Mouse (Mus musculus) C2C12 (cell line): Measurements from ENCODE around the gene Inafm1. TPM values are rescaled to one million over a fixed set of nuclear protein-coding genes. Genes with fewer than 3 reads are reported as not detected.

Experiments used
- H3K27me3 ChIP-seq: one replicate; pipeline ENCODE4 v1.6.1; 2011; ENCODE audit not compliant: control insufficient read depth, insufficient read depth, insufficient read length
- H3K36me3 ChIP-seq: one replicate; pipeline ENCODE4 v1.6.1; 2011; ENCODE audit not compliant: control insufficient read depth, insufficient read depth
- H3K4me3 ChIP-seq: one replicate; pipeline ENCODE4 v1.5.1; 2011; ENCODE audit warnings: mild to moderate bottlenecking, control low read depth; ENCODE audit not compliant: poor library complexity, insufficient read depth, severe bottlenecking
- H3K79me2 ChIP-seq: one replicate; pipeline ENCODE4 v1.6.1; 2011; ENCODE audit not compliant: control insufficient read depth, insufficient read depth
- H3K79me3 ChIP-seq: one replicate; pipeline ENCODE4 v1.6.1; 2011; ENCODE audit warnings: low read depth, control low read depth
- H3ac ChIP-seq: one replicate; pipeline ENCODE3; 2011; ENCODE audit warnings: low read depth; ENCODE audit not compliant: control insufficient read depth, insufficient read length
- CEBPB ChIP-seq: IDR thresholded peaks from one replicate; pipeline ENCODE4 v1.6.1; 2011; ENCODE audit warnings: low read depth, mild to moderate bottlenecking, control low read depth, moderate library complexity
- CTCF ChIP-seq: IDR thresholded peaks from one replicate; pipeline ENCODE4 v1.5.1; 2011; ENCODE audit not compliant: control insufficient read depth, insufficient read depth, insufficient read length
- FOSL1 ChIP-seq: IDR thresholded peaks from one replicate; pipeline ENCODE4 v1.8.0; 2011; ENCODE audit warnings: mild to moderate bottlenecking, low read length; ENCODE audit not compliant: poor library complexity, insufficient read depth, severe bottlenecking
- MAX ChIP-seq: IDR thresholded peaks from one replicate; pipeline ENCODE4 v1.6.1; 2011; ENCODE audit warnings: mild to moderate bottlenecking, control low read depth
- MYOD1 ChIP-seq: IDR thresholded peaks from one replicate; pipeline ENCODE4 v1.6.1; 2011; ENCODE audit warnings: low read depth; ENCODE audit not compliant: control insufficient read depth, insufficient read length
- MYOG ChIP-seq: IDR thresholded peaks from one replicate; pipeline ENCODE4 v1.6.1; 2011; ENCODE audit not compliant: control insufficient read depth, insufficient read length; ENCODE audit errors: extremely low read depth
- USF1 ChIP-seq: IDR thresholded peaks from one replicate; pipeline ENCODE4 v1.6.1; 2011; ENCODE audit warnings: low read depth, mild to moderate bottlenecking, control low read depth, moderate library complexity
- polyA plus RNA-seq: library from polyadenylated mRNA; unstranded; fragments of >200 nt; fragmentation: generic; extraction: Trizol; gene quantifications from one replicate; pipeline ENCODE4 v1.2.1, GENCODE M21; 2012; ENCODE audit warnings: missing spikeins

Gene Inafm1
- polyA plus RNA-seq, 1 experiment: 11.7 TPM

DNA sequence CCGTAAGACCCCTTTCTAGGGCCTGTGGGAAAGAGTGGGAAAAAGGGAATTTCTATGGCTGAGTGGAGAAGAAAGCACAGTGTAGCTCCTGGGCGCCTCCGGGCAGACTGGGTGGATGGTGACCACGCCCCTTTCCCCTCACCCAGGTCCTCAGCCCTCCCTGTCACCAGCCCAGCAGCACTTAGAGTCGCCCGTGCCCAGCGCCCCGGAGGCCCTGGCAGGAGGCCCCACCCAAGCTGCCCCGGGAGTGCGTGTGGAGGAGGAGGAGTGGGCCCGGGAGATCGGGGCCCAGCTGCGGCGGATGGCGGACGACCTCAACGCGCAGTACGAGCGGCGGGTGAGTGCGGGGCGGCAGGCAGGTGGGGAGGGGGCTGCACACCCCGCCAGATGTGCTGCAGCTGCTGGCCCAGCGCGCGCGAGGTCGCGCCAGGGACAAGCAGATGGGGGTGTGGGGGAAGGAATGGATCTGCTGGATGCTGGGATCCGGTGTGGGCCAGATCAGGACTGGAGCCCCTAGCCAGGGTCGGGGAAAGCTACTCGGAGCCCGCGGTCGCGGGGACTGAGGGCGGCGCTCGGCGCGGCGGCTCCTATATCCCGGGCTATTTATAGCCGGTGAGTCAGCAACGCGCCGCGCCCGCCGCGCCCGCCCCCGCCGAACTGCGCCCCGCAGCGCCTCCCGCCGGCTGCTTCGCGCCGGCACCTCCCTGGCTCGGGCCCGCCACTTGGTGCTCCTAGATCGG is 40.2 kb upstream of the Inafm1 start:
- H3K79me3 ChIP-seq: no peaks in the 10 kb centered on the region
- TF ChIP-seq CTCF: peak; percentile 76
- no peak for TF ChIP-seq FOSL1
- H3K4me3 ChIP-seq: peak overlapping the region; percentile 46
- no peaks in the 10 kb centered on the region for H3K27me3 ChIP-seq
- peaks cover 11% of the 10 kb centered on the region for H3K79me2 ChIP-seq
- peak overlapping the region; percentile 93 for H3ac ChIP-seq
- no peaks in the 10 kb centered on the region for H3K36me3 ChIP-seq

DNA sequence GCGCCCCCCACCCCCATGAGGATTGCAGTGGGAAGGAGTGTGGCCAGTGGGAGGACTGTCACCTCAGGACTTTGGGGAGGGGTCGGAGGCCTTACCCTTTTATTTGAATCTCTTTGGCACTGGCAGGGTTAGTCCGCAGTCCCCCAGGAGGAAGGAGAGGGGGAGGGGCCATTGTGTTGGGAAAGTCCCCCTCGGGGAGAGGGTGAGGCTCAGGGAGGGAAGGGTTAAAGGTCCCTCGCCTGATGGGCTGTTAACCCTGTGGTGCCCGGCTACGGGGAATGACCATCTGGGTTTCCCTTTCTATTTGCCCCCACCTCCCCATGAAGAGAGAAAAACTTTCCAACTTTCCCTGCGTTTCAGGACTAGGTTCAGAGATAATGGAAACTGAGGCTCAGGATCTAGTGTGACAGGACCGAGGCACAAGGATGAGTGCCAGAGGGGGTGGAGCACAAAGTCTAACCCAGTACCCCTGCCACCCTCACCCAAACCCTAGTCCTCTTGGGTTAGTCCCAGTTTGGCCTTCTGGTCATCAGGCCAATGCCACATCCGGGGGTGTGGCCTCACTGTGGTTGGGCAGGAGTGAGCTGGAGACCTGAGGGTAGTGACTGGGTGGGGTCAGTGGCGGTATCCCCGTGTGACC is 39.4 kb upstream of the Inafm1 start:
- peaks cover 11% of the 10 kb centered on the region for H3K79me2 ChIP-seq
- H3ac ChIP-seq: peak overlapping the region; percentile 73
- H3K27me3 ChIP-seq: no peaks in the 10 kb centered on the region
- H3K79me3 ChIP-seq: no peaks in the 10 kb centered on the region
- TF ChIP-seq USF1 (peak; percentile 36), MAX (peak; percentile 57), FOSL1 (no peak)
- H3K4me3 ChIP-seq: peak overlapping the region; percentile 46
- no peaks in the 10 kb centered on the region for H3K36me3 ChIP-seq

- Histone ChIP-seq H3K79me3 (no peaks in the 10 kb centered on the region), H3K27me3 (no peaks in the 10 kb centered on the region), H3K79me2 (peaks cover 11% of the 10 kb centered on the region), H3K36me3 (no peaks in the 10 kb centered on the region), H3ac (peak overlapping the region; percentile 73), H3K4me3 (peak overlapping the region; percentile 46)
- TF ChIP-seq USF1 (no peak), MYOG (no peak), FOSL1 (no peak), CEBPB (no peak), MYOD1 (no peak), CTCF (no peak), MAX (no peak)
Observed at GRCm38 (mm10) chr7:16312011-16312671, 38.7 kb upstream of the Inafm1 start.

DNA sequence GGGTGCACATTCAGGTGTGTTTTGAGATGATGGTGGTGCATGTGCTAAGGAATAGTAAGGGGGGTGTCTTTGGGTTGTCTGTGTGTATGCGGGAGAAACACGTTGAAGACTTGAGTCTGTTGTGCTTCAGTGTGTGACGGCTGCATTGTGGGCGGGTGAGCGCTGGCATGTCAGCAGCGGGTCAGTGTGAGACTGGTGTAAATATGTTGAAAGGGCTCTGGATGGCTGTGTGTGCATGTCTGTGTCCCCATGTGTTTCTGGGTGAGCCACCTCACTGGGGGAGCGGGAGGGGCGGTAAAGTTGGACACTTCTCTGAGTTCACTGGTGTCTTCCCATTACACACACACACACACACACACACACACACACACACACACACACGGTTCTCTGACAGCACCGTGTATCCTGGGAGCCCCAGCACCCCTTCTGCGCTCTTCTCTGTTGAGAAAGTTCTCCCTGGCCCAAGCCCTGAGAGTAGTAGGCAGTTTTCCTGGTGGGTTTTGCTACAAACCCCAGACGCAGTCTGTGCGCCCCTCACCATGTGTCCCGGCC is 38.1 kb upstream of the Inafm1 start:
- H3K4me3 ChIP-seq: peak overlapping the region; percentile 46
- H3K79me2 ChIP-seq: peaks cover 11% of the 10 kb centered on the region
- peak overlapping the region; percentile 73 for H3ac ChIP-seq
- TF ChIP-seq MYOG (no peak), CTCF (no peak), FOSL1 (no peak), USF1 (no peak), CEBPB (no peak)
- H3K27me3 ChIP-seq: no peaks in the 10 kb centered on the region
- no peaks in the 10 kb centered on the region for H3K79me3 ChIP-seq
- no peaks in the 10 kb centered on the region for H3K36me3 ChIP-seq

DNA sequence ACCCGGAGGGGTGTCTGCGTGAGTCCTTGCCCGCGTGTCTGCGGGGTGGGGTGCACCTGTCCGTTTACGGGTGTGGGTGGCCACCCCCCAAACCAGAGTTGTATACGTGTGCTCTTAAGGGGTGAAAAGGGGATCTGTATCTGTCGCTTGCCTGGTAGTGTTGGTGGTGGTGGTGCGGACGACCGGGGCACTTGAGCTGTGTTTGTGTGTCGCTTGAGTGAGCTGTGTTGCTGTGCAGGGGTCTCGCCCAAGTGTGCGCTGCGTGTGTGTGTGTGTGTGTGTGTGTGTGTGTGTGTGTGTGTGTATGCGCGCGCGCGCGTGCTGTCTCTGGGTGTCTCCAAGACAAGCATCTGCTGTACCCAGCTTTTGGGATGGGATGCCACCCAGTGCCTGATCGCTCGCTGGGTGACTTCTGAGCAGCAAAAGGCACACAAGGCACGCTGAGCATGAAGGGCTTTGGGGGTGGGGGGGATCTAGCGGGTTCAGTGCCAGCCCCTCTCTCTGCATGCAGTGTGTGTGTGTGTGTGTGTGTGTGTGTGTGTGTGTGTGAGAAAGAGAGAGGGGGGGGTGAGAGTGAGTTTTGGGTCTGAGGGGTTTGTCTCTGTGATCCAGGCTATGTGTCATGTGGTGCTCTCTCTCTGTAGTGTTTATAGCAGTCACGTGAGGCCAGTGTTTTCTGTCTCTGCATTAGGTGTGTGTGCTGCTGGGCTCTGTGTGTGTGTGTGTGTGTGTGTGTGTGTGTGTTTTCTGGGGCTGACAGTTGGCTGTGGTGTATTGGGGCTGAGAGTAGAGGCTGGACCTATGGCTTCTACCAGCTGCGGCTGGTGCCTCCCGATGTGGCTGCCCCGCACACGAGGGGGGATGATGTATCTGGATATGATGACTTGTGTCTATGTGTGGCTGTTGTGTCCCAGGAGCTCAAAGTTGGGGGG is 37.4 kb upstream of the Inafm1 start:
- Histone ChIP-seq H3K79me2 (peaks cover 11% of the 10 kb centered on the region), H3K27me3 (no peaks in the 10 kb centered on the region), H3ac (peak overlapping the region; percentile 12), H3K79me3 (no peaks in the 10 kb centered on the region), H3K36me3 (no peaks in the 10 kb centered on the region), H3K4me3 (peak overlapping the region; percentile 46)
- TF ChIP-seq USF1 (peak; percentile 90), MYOD1 (no peak)
